23 mouse cellular contexts compared by ENCODE assay signal in the genomic region with DNA sequence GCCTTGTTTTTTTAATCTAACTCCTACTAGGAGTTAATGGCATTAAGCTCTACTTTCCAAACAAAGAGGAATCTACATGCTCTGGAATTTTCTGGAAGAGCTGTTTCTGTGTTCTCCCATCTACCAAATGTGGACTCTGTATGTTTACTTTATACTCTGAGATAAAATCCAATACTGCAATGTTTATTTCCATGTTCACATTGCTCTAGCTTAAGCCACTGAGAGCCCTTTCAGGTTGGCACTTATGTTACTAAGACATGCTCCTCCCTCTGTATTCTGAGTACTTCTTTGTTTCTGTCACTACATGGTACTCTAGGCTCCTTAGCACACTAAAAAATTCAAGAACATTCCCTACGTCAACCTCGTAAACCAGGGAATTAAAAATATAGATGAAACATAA. TPM values are rescaled to one million over a fixed set of nuclear protein-coding genes. Genes with fewer than 3 reads are reported as not detected.
DNase-seq lines count a peak whose midpoint lies in the region; ATAC-seq and TF ChIP-seq lines count a peak whose summit lies in the region.
"Had no signal": no experiment of that assay in that cellular context is flagged by ENCODE, and none has a peak within 500 bp of the region (broad histone marks: within the 10 kb centered on the region; RNA-seq: fewer than 3 reads in every experiment).

No protein-coding gene starts in this region.

- 60% methylated on average over 2 of the region's 2 CpGs for WGBS in lung, embryonic 14.5 days
- 62% methylated on average over 2 of the region's 2 CpGs for WGBS in lung, postnatal 0 days
- 82% methylated on average over 2 of the region's 2 CpGs for WGBS in stomach, embryonic 14.5 days

- H3K4me2 ChIP-seq in lung, embryonic 14.5 days: no peak overlapping the region
- H3K4me2 ChIP-seq in lung, postnatal 0 days (replicated peaks; ENCODE audit: low read depth, low read length): no peak overlapping the region
- H3K4me2 ChIP-seq in stomach, embryonic 14.5 days (replicated peaks; ENCODE audit: low read depth, low read length): no peak overlapping the region
- H3K4me2 ChIP-seq: forebrain, embryonic 13.5 days; hindbrain, embryonic 13.5 days had no signal

- no peaks in the 10 kb centered on the region; the same call in 1 of the 2 replicates for H3K9me3 ChIP-seq in lung, embryonic 14.5 days (ENCODE audit: low read depth, low read length)
- H3K9me3 ChIP-seq in lung, postnatal 0 days (ENCODE audit: low read length): no peaks in the 10 kb centered on the region
- H3K9me3 ChIP-seq in stomach, embryonic 14.5 days (ENCODE audit: control insufficient read depth, low read depth, low read length): peaks cover 2% of the 10 kb centered on the region; the same call in 1 of the 2 replicates
- H3K9me3 ChIP-seq: forebrain, embryonic 13.5 days; heart, embryonic 10.5 days; hindbrain, embryonic 13.5 days had no signal

- H3K9ac ChIP-seq in lung, embryonic 14.5 days: no peak overlapping the region
- no peak overlapping the region for H3K9ac ChIP-seq in lung, postnatal 0 days (replicated peaks; ENCODE audit: low read depth)
- H3K9ac ChIP-seq in stomach, embryonic 14.5 days (replicated peaks; ENCODE audit: low read depth, low read length): no peak overlapping the region
- H3K9ac ChIP-seq: forebrain, embryonic 13.5 days; hindbrain, embryonic 13.5 days had no signal

- no peaks in the 10 kb centered on the region; the same call in 1 of the 2 replicates for H3K4me1 ChIP-seq in lung, embryonic 14.5 days (ENCODE audit: insufficient read depth)
- H3K4me1 ChIP-seq in lung, postnatal 0 days (ENCODE audit: insufficient read depth, low read depth, low read length): peaks cover 16% of the 10 kb centered on the region; the same call in 1 of the 2 replicates
- 0 out of 2 replicates have a peak, but pooled peaks cover 7% of the 10 kb centered on the region for H3K4me1 ChIP-seq in stomach, embryonic 14.5 days (ENCODE audit: control insufficient read depth, insufficient read depth, low read length)
- H3K4me1 ChIP-seq: forebrain, embryonic 13.5 days had no signal

- DNase-seq in lung, embryonic 14.5 days: peak; percentile 43
- DNase-seq in lung, postnatal 10 days: no peak
- DNase-seq in lung, postnatal 0 days (ENCODE audit: low spot score): peak; percentile 78
- no peak for DNase-seq in lung, postnatal 14 days
- DNase-seq in adrenal gland, postnatal 4 days (ENCODE audit: low spot score in 2 of 2): no peak
- DNase-seq: adrenal gland, adult 2 months; adrenal gland, postnatal 14 days; cerebellum, adult 11-12 months; cerebellum, adult 8-10 months; cerebellum, postnatal 10 days; cerebellum, postnatal 36 days; embryo, embryonic 11 days; gastrocnemius, postnatal 10 days; gastrocnemius, postnatal 36 days; heart, adult 2 months had no signal

- 0 out of 2 replicates have a peak, but pooled peaks have one; percentile 28 for ATAC-seq in lung, embryonic 14.5 days (ENCODE audit: insufficient read depth)
- peak; percentile 95 for ATAC-seq in lung, postnatal 0 days
- ATAC-seq in stomach, embryonic 14.5 days (ENCODE audit: insufficient number of reproducible peaks, insufficient read depth, low FRiP score, low read depth): no peak
- ATAC-seq: CD4-positive, CD25-positive, alpha-beta regulatory T cell, adult 4 months; forebrain, embryonic 13.5 days; forebrain, embryonic 16.5 days; hindbrain, embryonic 16.5 days had no signal

- peak; percentile 79 for TF ChIP-seq EP300 in lung, postnatal 0 days (IDR thresholded peaks at IDR 0.05)

- no peaks in the 10 kb centered on the region for H3K36me3 ChIP-seq in lung, embryonic 14.5 days (ENCODE audit: insufficient read depth)
- no peaks in the 10 kb centered on the region for H3K36me3 ChIP-seq in lung, postnatal 0 days (ENCODE audit: insufficient read depth, low read length)
- no peaks in the 10 kb centered on the region for H3K36me3 ChIP-seq in stomach, embryonic 14.5 days (ENCODE audit: control insufficient read depth, insufficient read depth, low read length)
- H3K36me3 ChIP-seq: hindbrain, embryonic 13.5 days had no signal

- no peak for TF ChIP-seq CTCF in lung, embryonic 14.5 days (IDR thresholded peaks at IDR 0.05; ENCODE audit: low read depth)
- no peak for TF ChIP-seq CTCF in lung, postnatal 0 days (IDR thresholded peaks at IDR 0.05)

- H3K4me3 ChIP-seq in lung, embryonic 14.5 days (ENCODE audit: low read depth, low read length): no peak overlapping the region
- no peak overlapping the region for H3K4me3 ChIP-seq in lung, postnatal 0 days (ENCODE audit: low read depth, low read length)
- H3K4me3 ChIP-seq in stomach, embryonic 14.5 days (ENCODE audit: low read depth, low read length): no peak overlapping the region
- H3K4me3 ChIP-seq: forebrain, embryonic 10.5 days; forebrain, embryonic 13.5 days; heart, adult 2 months; heart, embryonic 10.5 days; hindbrain, embryonic 13.5 days had no signal

- no peaks in the 10 kb centered on the region for H3K27me3 ChIP-seq in lung, embryonic 14.5 days (ENCODE audit: insufficient read depth, low read length)
- H3K27me3 ChIP-seq in lung, postnatal 0 days (replicated peaks; ENCODE audit: insufficient read depth, low read length): no peaks in the 10 kb centered on the region
- H3K27me3 ChIP-seq in stomach, embryonic 14.5 days (ENCODE audit: control insufficient read depth, insufficient read depth, low read length): no peaks in the 10 kb centered on the region
- H3K27me3 ChIP-seq: forebrain, embryonic 13.5 days; hindbrain, embryonic 13.5 days had no signal

- H3K27ac ChIP-seq in lung, embryonic 14.5 days (ENCODE audit: low read depth): no peak overlapping the region; the same call in 1 of the 2 replicates
- H3K27ac ChIP-seq in lung, postnatal 0 days (ENCODE audit: low read length): no peak overlapping the region
- 0 out of 2 replicates have a peak overlapping the region, but pooled peaks have one; percentile 2 for H3K27ac ChIP-seq in stomach, embryonic 14.5 days (ENCODE audit: low read length)
- H3K27ac ChIP-seq: forebrain, embryonic 10.5 days; forebrain, embryonic 13.5 days; heart, adult 2 months; heart, embryonic 10.5 days; hindbrain, embryonic 13.5 days had no signal

RNA-seq across cellular contexts. Expression of gene Arhgef12, which starts 56.6 kb away (rescaled TPM):
- polyA plus RNA-seq in lung, embryonic 14.5 days (2014; fragmentation: Nextera tagmentation; extraction: Ambion mirVana): 19.1 and 24.7 TPM in 2 replicates
- 13.9 and 17.2 TPM in 2 replicates for polyA plus RNA-seq in lung, postnatal 0 days (2015; fragmentation: Nextera tagmentation; extraction: Ambion mirVana)
- 27.1 and 30.3 TPM in 2 replicates for polyA plus RNA-seq in stomach, embryonic 14.5 days (2014; fragmentation: Nextera tagmentation; extraction: Ambion mirVana)
- 100 to 1,000 TPM in 1 of 2 experiments, 10 to 100 TPM in 1; 98.7 to 111 TPM for total RNA-seq in adrenal gland, postnatal 4 days (2021)

Comparison
In these comparisons a context has a peak if more than half of its experiments do, and no peak if none do; other contexts are left out.
1. DNase-seq: peak in lung, embryonic 14.5 days (single experiment) and lung, postnatal 0 days (single experiment); none in lung, postnatal 10 days (single experiment), lung, postnatal 14 days (single experiment) and adrenal gland, postnatal 4 days (0 of 2).